Mouse (Mus musculus): Measurements from ENCODE around the gene Card10. TPM values are rescaled to one million over a fixed set of nuclear protein-coding genes. Genes with fewer than 3 reads are reported as not detected.

Gene Card10
- total RNA-seq, 2 experiments from 2014 or later: 3.6 to 4.3 TPM

- DNase-seq (ENCODE audit: low spot score in 2 of 2): no peak
- intact Hi-C loops (cut with DNase I): no loop called here
These were observed 32.6 kb upstream of the Card10 start for GRCm38 (mm10) chr15:78835200-78836085.

- intact Hi-C loops (cut with DNase I): no loop called here
- DNase-seq (ENCODE audit: low spot score in 2 of 2): no peak
These were observed 31.6 kb upstream of the Card10 start for GRCm38 (mm10) chr15:78834233-78835005.

GRCm38 (mm10) chr15:78833582-78833981, 30.7 kb upstream of the Card10 start:
- intact Hi-C loops (cut with DNase I): no loop called here
- DNase-seq (ENCODE audit: low spot score in 2 of 2): no peak

- intact Hi-C loops (cut with DNase I): no loop called here
These were observed 29.9 kb upstream of the Card10 start for GRCm38 (mm10) chr15:78832701-78833123.

GRCm38 (mm10) chr15:78831720-78832657, 29.1 kb upstream of the Card10 start:
- intact Hi-C loops (cut with DNase I): no loop called here
- DNase-seq (ENCODE audit: low spot score in 2 of 2): no peak

More at GRCm38 (mm10) chr15:78832701-78833123, 29.9 kb upstream of the Card10 start:
- DNase-seq (ENCODE audit: low spot score in 2 of 2): peak; percentile 56 to 61

- DNase-seq (ENCODE audit: low spot score in 2 of 2): no peak
- intact Hi-C loops (cut with DNase I): no loop called here
These were observed 28.2 kb upstream of the Card10 start for GRCm38 (mm10) chr15:78830742-78831719.

GRCm38 (mm10) chr15:78829636-78830035, 26.8 kb upstream of the Card10 start:
- intact Hi-C loops (cut with DNase I): loop anchor here (5.0 kb wide), 1 partner anchor 38 kb away; no protein-coding TSS in a partner anchor

GRCm38 (mm10) chr15:78828315-78828714, 25.5 kb upstream of the Card10 start:
- intact Hi-C loops (cut with DNase I): loop anchor here (5.0 kb wide), 1 partner anchor 39 kb away; no protein-coding TSS in a partner anchor
- DNase-seq (ENCODE audit: low spot score in 2 of 2): no peak

More at GRCm38 (mm10) chr15:78829636-78830035, 26.8 kb upstream of the Card10 start:
- no peak for DNase-seq (ENCODE audit: low spot score in 2 of 2)

GRCm38 (mm10) chr15:78826213-78827204, 23.7 kb upstream of the Card10 start:
- DNase-seq (ENCODE audit: low spot score in 2 of 2): peak; percentile 52 to 68

GRCm38 (mm10) chr15:78816074-78816391, 13.2 kb upstream of the Card10 start:
- intact Hi-C loops (cut with DNase I): no loop called here
- no peak for DNase-seq (ENCODE audit: low spot score in 2 of 2)

More at GRCm38 (mm10) chr15:78826213-78827204, 23.7 kb upstream of the Card10 start:
- intact Hi-C loops (cut with DNase I): loop anchor here (2.0 to 5.0 kb wide), 2 partner anchors 22 to 41 kb away; no protein-coding TSS in a partner anchor

GRCm38 (mm10) chr15:78815314-78816073, 12.7 kb upstream of the Card10 start:
- no peak for DNase-seq (ENCODE audit: low spot score in 2 of 2)
- intact Hi-C loops (cut with DNase I): no loop called here

GRCm38 (mm10) chr15:78813603-78814002, 10.8 kb upstream of the Card10 start:
- intact Hi-C loops (cut with DNase I): no loop called here
- no peak for DNase-seq (ENCODE audit: low spot score in 2 of 2)

GRCm38 (mm10) chr15:78810146-78810545, 7.3 kb upstream of the Card10 start:
- intact Hi-C loops (cut with DNase I): no loop called here

GRCm38 (mm10) chr15:78809739-78810138, 6.9 kb upstream of the Card10 start:
- intact Hi-C loops (cut with DNase I): no loop called here
- no peak for DNase-seq (ENCODE audit: low spot score in 2 of 2)

More at GRCm38 (mm10) chr15:78810146-78810545, 7.3 kb upstream of the Card10 start:
- DNase-seq (ENCODE audit: low spot score in 2 of 2): no peak

GRCm38 (mm10) chr15:78808980-78809379, 6.1 kb upstream of the Card10 start:
- intact Hi-C loops (cut with DNase I): no loop called here
- DNase-seq (ENCODE audit: low spot score in 2 of 2): no peak

- intact Hi-C loops (cut with DNase I): no loop called here
- DNase-seq (ENCODE audit: low spot score in 2 of 2): no peak
These were observed 4.3 kb upstream of the Card10 start for GRCm38 (mm10) chr15:78807141-78807540.
